Mouse (Mus musculus): ENCODE data around the gene Zfp13. TPM values are rescaled to one million over a fixed set of nuclear protein-coding genes. Genes with fewer than 3 reads are reported as not detected.

Zfp13 gene
- polyA plus RNA-seq, 1 experiment from 2014 or later, result 10.3 TPM

DNA sequence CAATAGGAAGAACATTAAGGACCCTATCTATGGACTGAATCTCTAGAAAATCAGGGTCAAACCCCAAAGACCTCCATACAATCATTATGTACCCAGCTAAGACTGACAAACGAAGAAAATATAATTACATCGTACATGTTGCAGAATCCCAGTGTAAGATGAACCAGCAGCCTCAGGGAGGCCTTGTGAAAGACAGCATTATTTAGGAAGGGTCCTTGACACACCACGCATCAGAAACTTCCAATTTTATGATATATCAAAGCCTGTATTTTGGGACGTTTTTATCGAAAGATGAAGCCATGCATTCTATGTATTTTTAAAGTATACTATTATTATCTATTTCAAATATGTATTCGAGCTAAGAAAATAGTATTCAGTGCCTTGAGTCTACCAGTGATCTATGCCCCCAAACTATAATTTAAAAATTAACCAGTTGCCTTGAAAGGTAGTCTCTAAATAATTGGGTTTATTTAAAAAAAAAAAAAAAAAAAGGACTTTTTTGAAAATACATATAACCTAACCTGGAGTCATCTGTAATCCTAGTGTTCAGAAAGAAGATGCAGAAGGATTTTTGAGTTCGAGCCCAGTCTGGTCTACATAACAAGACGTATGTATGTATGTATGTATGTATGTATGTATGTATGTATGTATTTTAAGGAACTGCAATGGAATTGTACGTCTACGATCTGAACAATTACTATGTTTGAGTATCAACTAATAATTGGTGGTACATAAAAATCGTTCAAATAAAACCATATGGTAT is 51.4 kb downstream of the Zfp13 start:
- no peaks in the 10 kb centered on the region for H3K36me3 ChIP-seq
- H3K4me3 ChIP-seq (replicated peaks), result no peak overlapping the region; the same call in 1 of the 2 replicates
- H3K4me2 ChIP-seq, result peak overlapping the region; percentile 84
- no peak for ATAC-seq (ENCODE audit: insufficient read depth, low FRiP score, low read depth)
- no peak overlapping the region for H3K9ac ChIP-seq
- H3K4me1 ChIP-seq, result peaks cover 8% of the 10 kb centered on the region
- no peak overlapping the region for H3K27ac ChIP-seq
- H3K9me3 ChIP-seq, result no peaks in the 10 kb centered on the region
- no peaks in the 10 kb centered on the region for H3K27me3 ChIP-seq (replicated peaks)
- 53% methylated on average over 11 of the region's 11 CpGs for WGBS

DNA sequence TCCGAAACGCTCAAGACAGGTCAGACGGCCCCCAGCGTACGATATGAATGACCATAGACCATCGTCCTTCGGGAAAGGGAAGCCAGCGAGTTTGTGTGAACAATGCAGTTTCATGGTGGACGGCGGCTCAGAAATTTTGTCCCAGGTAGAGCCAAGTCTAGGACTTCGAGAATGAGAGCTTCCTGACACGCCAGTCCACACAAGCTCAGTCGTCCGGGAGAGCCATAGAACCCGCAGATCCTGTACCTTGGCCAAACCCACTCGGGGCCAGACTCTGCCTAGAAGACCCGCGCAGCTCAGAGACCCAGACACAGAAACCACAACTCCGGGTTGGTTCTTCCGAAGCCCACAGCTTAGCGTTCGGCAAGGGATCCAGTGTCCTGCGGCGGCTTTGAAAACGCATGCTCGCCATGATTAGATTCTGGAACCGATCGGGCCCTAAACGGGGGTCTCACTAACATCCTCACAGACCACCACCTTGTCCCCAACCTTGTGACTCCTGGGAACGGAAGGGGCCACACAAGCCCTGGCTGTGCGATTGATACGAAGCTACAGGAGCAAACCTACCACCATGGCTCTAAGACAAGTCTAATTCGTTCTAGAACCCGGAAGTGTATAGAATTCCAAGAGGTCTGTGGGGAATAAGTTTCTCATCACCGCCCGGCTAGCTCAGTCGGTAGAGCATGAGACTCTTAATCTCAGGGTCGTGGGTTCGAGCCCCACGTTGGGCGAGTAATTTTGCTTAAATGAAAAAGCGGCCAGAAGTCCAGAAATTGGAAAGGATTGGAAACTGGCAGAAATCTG is 52.4 kb downstream of the Zfp13 start:
- peak; percentile 37; the same call in 1 of the 2 replicates for ATAC-seq (ENCODE audit: insufficient read depth, low FRiP score, low read depth)
- WGBS, result under 1% methylated on average over 42 of the region's 42 CpGs

GRCm38 (mm10) chr17:23546333-23546701 is 53.0 kb downstream of the Zfp13 start:
- Histone ChIP-seq H3K36me3 (no peaks in the 10 kb centered on the region), H3K4me3 (replicated peaks) (peak overlapping the region; percentile 77), H3K27ac (peak overlapping the region; percentile 89), H3K9ac (peak overlapping the region; percentile 77), H3K4me2 (peak overlapping the region; percentile 54), H3K27me3 (replicated peaks) (no peaks in the 10 kb centered on the region), H3K9me3 (no peaks in the 10 kb centered on the region), H3K4me1 (peaks cover 6% of the 10 kb centered on the region)
- peak; percentile 41; the same call in 1 of the 2 replicates for ATAC-seq (ENCODE audit: insufficient read depth, low FRiP score, low read depth)
- WGBS, result under 1% methylated on average over 20 of the region's 20 CpGs

More for the DNA sequence above, 52.4 kb downstream of the Zfp13 start:
- H3K4me3 ChIP-seq (replicated peaks), result peak overlapping the region; percentile 77
- H3K27me3 ChIP-seq (replicated peaks), result no peaks in the 10 kb centered on the region
- peak overlapping the region; percentile 89 for H3K27ac ChIP-seq
- peak overlapping the region; percentile 77 for H3K9ac ChIP-seq
- no peaks in the 10 kb centered on the region for H3K36me3 ChIP-seq
- no peaks in the 10 kb centered on the region for H3K9me3 ChIP-seq
- H3K4me1 ChIP-seq, result peaks cover 8% of the 10 kb centered on the region
- peak overlapping the region; percentile 54 for H3K4me2 ChIP-seq

- H3K4me1 ChIP-seq, result peaks cover 4% of the 10 kb centered on the region; the same call in 1 of the 2 replicates
- peak overlapping the region; percentile 77 for H3K4me3 ChIP-seq (replicated peaks)
- H3K27me3 ChIP-seq (replicated peaks), result no peaks in the 10 kb centered on the region
- 19% methylated on average over 6 of the region's 6 CpGs for WGBS
- H3K36me3 ChIP-seq, result no peaks in the 10 kb centered on the region
- ATAC-seq (ENCODE audit: insufficient read depth, low FRiP score, low read depth), result no peak
- no peak overlapping the region for H3K9ac ChIP-seq
- H3K4me2 ChIP-seq, result peak overlapping the region; percentile 54
- H3K9me3 ChIP-seq, result no peaks in the 10 kb centered on the region
- no peak overlapping the region for H3K27ac ChIP-seq
These were observed 53.4 kb downstream of the Zfp13 start for GRCm38 (mm10) chr17:23545841-23546240.

- Histone ChIP-seq H3K27ac (no peak overlapping the region), H3K4me1 (peaks cover 4% of the 10 kb centered on the region; the same call in 1 of the 2 replicates), H3K9me3 (no peaks in the 10 kb centered on the region), H3K36me3 (no peaks in the 10 kb centered on the region), H3K9ac (no peak overlapping the region), H3K4me3 (replicated peaks) (no peak overlapping the region), H3K27me3 (replicated peaks) (0 out of 2 replicates have a peak, but pooled peaks cover 1% of the 10 kb centered on the region), H3K4me2 (no peak overlapping the region)
- WGBS, result 84% methylated on average over 1 of the region's 1 CpGs
- no peak for ATAC-seq (ENCODE audit: insufficient read depth, low FRiP score, low read depth)
These were observed 54.5 kb downstream of the Zfp13 start for GRCm38 (mm10) chr17:23544766-23545165.

DNA sequence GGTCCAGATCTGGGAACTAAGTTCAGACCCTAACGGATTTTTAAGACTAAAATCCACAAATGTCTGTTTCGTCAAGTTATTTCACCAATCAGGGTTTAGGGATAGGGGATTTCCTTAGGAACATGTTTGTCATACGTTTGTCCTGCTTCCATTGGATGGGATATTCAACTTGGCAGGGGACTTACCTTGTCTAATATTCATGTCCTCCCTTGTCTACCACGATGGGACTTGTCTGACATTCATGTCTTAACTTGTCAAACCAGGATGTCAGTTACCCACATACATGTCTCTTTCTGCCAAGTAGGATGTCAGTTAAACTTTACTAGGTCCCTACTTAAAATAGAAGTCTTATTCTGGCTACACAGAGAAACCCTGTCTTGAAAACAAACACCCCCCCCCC is 55.3 kb downstream of the Zfp13 start:
- Histone ChIP-seq H3K27me3 (replicated peaks) (0 out of 2 replicates have a peak, but pooled peaks cover 6% of the 10 kb centered on the region), H3K27ac (peak overlapping the region; percentile 73; the same call in 1 of the 2 replicates), H3K9ac (no peak overlapping the region), H3K9me3 (no peaks in the 10 kb centered on the region), H3K4me1 (0 out of 2 replicates have a peak, but pooled peaks cover 3% of the 10 kb centered on the region), H3K4me2 (no peak overlapping the region), H3K4me3 (replicated peaks) (no peak overlapping the region), H3K36me3 (no peaks in the 10 kb centered on the region)
- no peak for ATAC-seq (ENCODE audit: insufficient read depth, low FRiP score, low read depth)
- 68% methylated on average over 4 of the region's 4 CpGs for WGBS

- peak; percentile 38 for ATAC-seq (ENCODE audit: insufficient read depth, low FRiP score, low read depth)
- H3K9ac ChIP-seq, result no peak overlapping the region
- 0 out of 2 replicates have a peak, but pooled peaks cover 9% of the 10 kb centered on the region for H3K27me3 ChIP-seq (replicated peaks)
- H3K4me1 ChIP-seq, result peaks cover 4% of the 10 kb centered on the region; the same call in 1 of the 2 replicates
- no peaks in the 10 kb centered on the region for H3K36me3 ChIP-seq
- H3K4me3 ChIP-seq (replicated peaks), result no peak overlapping the region
- 46% methylated on average over 5 of the region's 5 CpGs for WGBS
- peak overlapping the region; percentile 16; the same call in 1 of the 2 replicates for H3K4me2 ChIP-seq
- H3K9me3 ChIP-seq, result no peaks in the 10 kb centered on the region
- peak overlapping the region; percentile 73 for H3K27ac ChIP-seq
These were observed 56.0 kb downstream of the Zfp13 start for GRCm38 (mm10) chr17:23543325-23543724.

GRCm38 (mm10) chr17:23542835-23543234 is 56.5 kb downstream of the Zfp13 start:
- no peak overlapping the region for H3K4me3 ChIP-seq (replicated peaks)
- H3K4me2 ChIP-seq, result no peak overlapping the region
- no peaks in the 10 kb centered on the region for H3K9me3 ChIP-seq
- H3K27me3 ChIP-seq (replicated peaks), result 0 out of 2 replicates have a peak, but pooled peaks cover 9% of the 10 kb centered on the region
- no peak overlapping the region for H3K9ac ChIP-seq
- 0 out of 2 replicates have a peak overlapping the region, but pooled peaks have one; percentile 31 for H3K27ac ChIP-seq
- no peaks in the 10 kb centered on the region for H3K36me3 ChIP-seq
- peaks cover 8% of the 10 kb centered on the region for H3K4me1 ChIP-seq
- ATAC-seq (ENCODE audit: insufficient read depth, low FRiP score, low read depth), result no peak
- WGBS, result 46% methylated on average over 4 of the region's 4 CpGs

DNA sequence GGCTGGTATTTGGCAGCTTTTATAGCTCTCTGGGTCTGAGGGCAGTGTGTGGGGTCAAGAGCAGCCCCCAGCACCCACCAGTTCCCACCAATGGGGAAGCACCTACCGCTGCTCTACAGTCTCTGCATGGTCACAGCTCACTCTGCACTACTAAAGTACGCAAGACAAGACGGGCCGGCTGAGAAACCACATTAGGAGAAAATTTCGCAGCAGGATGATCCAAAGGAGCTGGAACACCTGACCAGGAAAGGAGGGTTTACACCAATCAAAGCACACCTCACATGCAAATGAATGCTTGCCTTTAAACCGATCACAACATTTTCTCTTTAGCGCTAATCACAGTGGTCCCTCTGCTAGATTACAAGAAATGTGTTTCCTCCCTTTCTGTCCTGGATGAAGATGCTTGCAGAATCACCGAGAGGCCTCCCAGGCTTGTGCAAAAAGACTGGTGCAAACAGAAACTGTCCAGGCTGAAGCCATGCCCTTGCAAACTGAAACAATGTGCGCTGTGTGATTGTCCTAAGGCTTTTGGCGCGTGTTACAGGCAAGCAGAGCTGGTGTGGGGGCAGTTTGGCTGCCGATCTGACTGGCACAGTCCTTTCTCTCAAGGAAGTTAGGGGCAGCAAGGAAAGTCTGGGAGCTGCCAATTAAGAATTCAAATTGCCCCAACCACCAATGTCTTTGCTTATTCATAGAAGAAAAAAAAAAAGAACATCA is 57.1 kb downstream of the Zfp13 start:
- peaks cover 12% of the 10 kb centered on the region for H3K4me1 ChIP-seq
- H3K4me2 ChIP-seq, result peak overlapping the region; percentile 27; the same call in 1 of the 2 replicates
- no peaks in the 10 kb centered on the region for H3K9me3 ChIP-seq
- H3K27ac ChIP-seq, result no peak overlapping the region
- no peak for ATAC-seq (ENCODE audit: insufficient read depth, low FRiP score, low read depth)
- H3K36me3 ChIP-seq, result no peaks in the 10 kb centered on the region
- H3K4me3 ChIP-seq (replicated peaks), result no peak overlapping the region
- 21% methylated on average over 12 of the region's 12 CpGs for WGBS
- H3K9ac ChIP-seq, result no peak overlapping the region
- 0 out of 2 replicates have a peak, but pooled peaks cover 9% of the 10 kb centered on the region for H3K27me3 ChIP-seq (replicated peaks)

GRCm38 (mm10) chr17:23540605-23541475 is 58.4 kb downstream of the Zfp13 start:
- H3K4me1 ChIP-seq, result peaks cover 12% of the 10 kb centered on the region
- peak overlapping the region; percentile 13; the same call in 1 of the 2 replicates for H3K4me3 ChIP-seq (replicated peaks)
- H3K36me3 ChIP-seq, result no peaks in the 10 kb centered on the region
- WGBS, result 23% methylated on average over 31 of the region's 31 CpGs
- no peak overlapping the region for H3K9ac ChIP-seq
- no peak for ATAC-seq (ENCODE audit: insufficient read depth, low FRiP score, low read depth)
- no peak overlapping the region for H3K27ac ChIP-seq
- H3K27me3 ChIP-seq (replicated peaks), result 0 out of 2 replicates have a peak, but pooled peaks cover 9% of the 10 kb centered on the region
- H3K4me2 ChIP-seq, result 0 out of 2 replicates have a peak overlapping the region, but pooled peaks have one; percentile 19
- no peaks in the 10 kb centered on the region for H3K9me3 ChIP-seq

Measured in stomach, embryonic 15.5 days (tissue).